Mouse (Mus musculus): ENCODE measurements at regions not wholly inside any gene's neighbourhood (a gene's known extent, or its start where the extent isn't known, plus 50 kb on each side); places are given as distances from the start of the nearest gene placed in this dataset.

- Histone ChIP-seq H3K9me3 (replicated peaks) (no peaks in the 10 kb centered on the region), H3K4me3 (no peak overlapping the region), H3K27ac (no peak overlapping the region), H3K9ac (no peak overlapping the region), H3K36me3 (no peaks in the 10 kb centered on the region), H3K27me3 (replicated peaks) (no peaks in the 10 kb centered on the region; the same call in 1 of the 2 replicates), H3K4me1 (peaks cover 29% of the 10 kb centered on the region), H3K4me2 (no peak overlapping the region)
- WGBS (ENCODE audit: insufficient replicate concordance), result 53% methylated on average over 2 of the region's 2 CpGs
- no peak for ATAC-seq
Observed at GRCm38 (mm10) chr3:148422205-148422604, 568.1 kb downstream of the Adgrl2 start.

GRCm38 (mm10) chr3:148420303-148420702, 570.1 kb downstream of the Adgrl2 start:
- peak; percentile 53; the same call in 1 of the 2 replicates for ATAC-seq
- Histone ChIP-seq H3K4me3 (no peak overlapping the region), H3K36me3 (no peaks in the 10 kb centered on the region), H3K27ac (no peak overlapping the region), H3K4me2 (no peak overlapping the region), H3K27me3 (replicated peaks) (no peaks in the 10 kb centered on the region; the same call in 1 of the 2 replicates), H3K4me1 (peaks cover 29% of the 10 kb centered on the region), H3K9ac (no peak overlapping the region), H3K9me3 (replicated peaks) (no peaks in the 10 kb centered on the region)
- WGBS (ENCODE audit: insufficient replicate concordance), result 57% methylated on average over 5 of the region's 5 CpGs

GRCm38 (mm10) chr3:148419462-148420074, 570.8 kb downstream of the Adgrl2 start:
- WGBS (ENCODE audit: insufficient replicate concordance), result 23% methylated on average over 2 of the region's 2 CpGs
- Histone ChIP-seq H3K4me1 (peaks cover 29% of the 10 kb centered on the region), H3K9me3 (replicated peaks) (no peaks in the 10 kb centered on the region), H3K4me2 (no peak overlapping the region), H3K27ac (no peak overlapping the region), H3K9ac (no peak overlapping the region), H3K27me3 (replicated peaks) (no peaks in the 10 kb centered on the region), H3K36me3 (no peaks in the 10 kb centered on the region), H3K4me3 (no peak overlapping the region)
- ATAC-seq, result no peak

GRCm38 (mm10) chr3:148418067-148418466, 572.3 kb downstream of the Adgrl2 start:
- H3K9ac ChIP-seq, result no peak overlapping the region
- WGBS (ENCODE audit: insufficient replicate concordance), result 10% methylated on average over 6 of the region's 6 CpGs
- H3K4me1 ChIP-seq, result peaks cover 25% of the 10 kb centered on the region
- H3K4me2 ChIP-seq, result peak overlapping the region; percentile 10; the same call in 1 of the 2 replicates
- H3K27ac ChIP-seq, result no peak overlapping the region
- no peak overlapping the region for H3K4me3 ChIP-seq
- no peaks in the 10 kb centered on the region for H3K27me3 ChIP-seq (replicated peaks)
- H3K36me3 ChIP-seq, result no peaks in the 10 kb centered on the region
- peak; percentile 83 for ATAC-seq
- H3K9me3 ChIP-seq (replicated peaks), result no peaks in the 10 kb centered on the region

DNA sequence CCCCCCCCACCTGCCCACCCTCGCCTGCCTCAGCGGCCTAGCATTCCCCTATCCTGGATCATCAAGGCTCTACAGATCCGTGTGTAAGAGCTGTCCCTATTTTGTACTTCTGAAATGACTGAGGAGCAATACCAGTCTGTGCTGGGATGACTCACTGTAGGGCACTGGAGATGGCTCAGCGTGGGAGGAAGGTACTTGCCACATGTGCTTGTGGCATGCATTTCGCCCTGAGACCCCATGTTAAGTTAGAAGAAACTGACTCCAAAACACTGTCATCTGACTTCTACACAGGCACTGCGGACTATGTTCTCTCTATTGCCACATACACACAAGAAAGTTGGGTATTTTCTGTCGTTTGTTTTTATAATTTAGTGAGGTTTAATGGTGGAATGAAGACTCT, 574.9 kb downstream of the Adgrl2 start:
- ATAC-seq, result no peak
- Histone ChIP-seq H3K4me2 (no peak overlapping the region), H3K4me3 (no peak overlapping the region), H3K36me3 (no peaks in the 10 kb centered on the region), H3K4me1 (peaks cover 25% of the 10 kb centered on the region), H3K9me3 (replicated peaks) (no peaks in the 10 kb centered on the region), H3K27me3 (replicated peaks) (no peaks in the 10 kb centered on the region), H3K27ac (no peak overlapping the region), H3K9ac (no peak overlapping the region)
- 73% methylated on average over 7 of the region's 7 CpGs for WGBS (ENCODE audit: insufficient replicate concordance)

DNA sequence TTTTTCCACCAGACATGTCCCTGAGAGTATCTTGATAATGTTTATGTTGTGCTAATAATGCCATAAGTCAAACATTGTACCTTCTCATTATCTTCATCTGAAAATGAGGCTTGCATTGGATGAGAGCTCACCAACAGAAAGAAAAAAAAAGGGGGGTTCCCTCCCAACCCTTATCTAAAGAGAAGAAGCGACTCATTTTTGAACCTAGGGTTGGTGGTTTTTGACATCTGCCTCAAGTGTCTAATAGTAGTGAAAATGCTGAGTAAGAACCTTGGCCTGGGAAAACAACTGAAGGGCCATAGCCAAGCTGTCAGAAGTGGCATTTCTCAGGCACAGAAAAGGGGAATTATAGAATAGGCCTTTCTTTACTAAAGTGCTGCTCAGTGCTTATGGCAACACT, 577.3 kb downstream of the Adgrl2 start:
- ATAC-seq, result no peak

DNA sequence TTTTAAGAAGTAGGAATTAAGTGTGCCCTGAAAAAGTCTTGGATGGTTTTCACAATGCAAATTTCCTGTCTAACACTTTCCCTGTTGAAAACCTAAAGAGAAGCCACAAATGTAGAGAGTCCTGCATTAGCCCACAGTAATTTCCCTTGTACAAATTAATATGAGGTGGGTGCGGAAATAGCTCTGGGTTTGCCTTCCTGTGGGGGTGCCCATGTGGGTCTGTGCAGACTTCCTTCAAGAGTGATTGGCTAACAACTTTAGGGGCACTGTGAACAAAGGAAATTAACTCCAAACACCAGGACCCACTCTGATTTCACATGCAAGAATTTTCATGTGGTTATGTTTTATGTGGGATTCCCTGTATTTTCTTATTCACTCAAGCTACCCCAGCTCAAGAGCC, 578.2 kb downstream of the Adgrl2 start:
- no peak overlapping the region for H3K9ac ChIP-seq
- 0 out of 2 replicates have a peak, but pooled peaks cover 2% of the 10 kb centered on the region for H3K4me1 ChIP-seq
- H3K9me3 ChIP-seq (replicated peaks), result no peaks in the 10 kb centered on the region
- H3K27me3 ChIP-seq (replicated peaks), result no peaks in the 10 kb centered on the region
- H3K4me3 ChIP-seq, result no peak overlapping the region
- 34% methylated on average over 1 of the region's 1 CpGs for WGBS (ENCODE audit: insufficient replicate concordance)
- H3K27ac ChIP-seq, result no peak overlapping the region
- H3K4me2 ChIP-seq, result no peak overlapping the region
- no peak for ATAC-seq
- no peaks in the 10 kb centered on the region for H3K36me3 ChIP-seq

More for the DNA sequence above, 577.3 kb downstream of the Adgrl2 start:
- H3K4me1 ChIP-seq, result 0 out of 2 replicates have a peak, but pooled peaks cover 7% of the 10 kb centered on the region
- no peaks in the 10 kb centered on the region for H3K36me3 ChIP-seq
- H3K4me3 ChIP-seq, result no peak overlapping the region
- no peak overlapping the region for H3K9ac ChIP-seq
- H3K4me2 ChIP-seq, result no peak overlapping the region
- 16% methylated on average over 1 of the region's 1 CpGs for WGBS (ENCODE audit: insufficient replicate concordance)
- H3K9me3 ChIP-seq (replicated peaks), result no peaks in the 10 kb centered on the region
- H3K27ac ChIP-seq, result no peak overlapping the region
- no peaks in the 10 kb centered on the region for H3K27me3 ChIP-seq (replicated peaks)

DNA sequence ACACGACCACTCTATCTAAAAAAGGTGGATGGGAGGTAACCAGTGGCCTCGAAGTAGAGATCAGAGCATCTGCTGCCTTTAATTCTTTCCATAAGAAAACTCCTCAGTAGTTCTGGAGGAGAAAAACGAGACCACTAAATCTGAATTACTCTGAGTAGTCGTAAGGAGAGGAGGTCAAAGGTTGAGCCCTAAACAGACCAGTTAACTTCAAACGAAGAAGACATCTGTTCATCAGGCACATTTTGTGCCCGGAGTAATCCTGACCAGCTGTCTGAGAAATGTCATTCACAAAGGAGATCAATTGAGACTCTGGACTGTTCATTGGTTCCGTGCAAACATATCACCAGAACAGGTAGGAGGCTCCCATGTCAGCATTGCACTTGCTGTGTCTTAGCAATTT, 592.0 kb downstream of the Adgrl2 start:
- no peak overlapping the region for H3K9ac ChIP-seq
- no peaks in the 10 kb centered on the region for H3K9me3 ChIP-seq (replicated peaks)
- no peaks in the 10 kb centered on the region for H3K4me1 ChIP-seq
- no peaks in the 10 kb centered on the region for H3K36me3 ChIP-seq
- no peak overlapping the region for H3K27ac ChIP-seq
- no peak overlapping the region for H3K4me3 ChIP-seq
- H3K27me3 ChIP-seq (replicated peaks), result no peaks in the 10 kb centered on the region
- H3K4me2 ChIP-seq, result no peak overlapping the region
- no peak for ATAC-seq
- 54% methylated on average over 7 of the region's 7 CpGs for WGBS (ENCODE audit: insufficient replicate concordance)

DNA sequence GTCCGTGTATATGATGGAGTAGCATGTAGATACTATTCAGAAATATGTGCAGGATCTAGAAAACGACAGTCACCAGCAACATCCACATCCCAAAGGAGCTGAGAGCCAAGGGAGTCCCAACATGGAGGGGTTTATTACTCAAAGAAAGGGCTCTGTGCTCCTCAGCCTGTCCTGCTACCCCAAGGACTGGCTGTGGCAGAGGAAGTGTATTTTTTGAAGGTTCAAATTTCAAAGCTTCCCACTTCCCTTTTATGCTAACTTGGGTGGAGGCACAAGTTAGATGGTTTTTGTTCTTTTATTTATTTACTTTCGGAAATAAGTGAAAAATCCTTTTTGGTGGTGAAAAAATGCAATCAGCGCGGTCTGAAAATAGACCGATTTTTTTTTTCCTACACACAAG, 602.8 kb downstream of the Adgrl2 start:
- no peaks in the 10 kb centered on the region for H3K36me3 ChIP-seq
- no peak overlapping the region for H3K4me2 ChIP-seq
- no peaks in the 10 kb centered on the region for H3K9me3 ChIP-seq (replicated peaks)
- no peak overlapping the region for H3K9ac ChIP-seq
- H3K4me3 ChIP-seq, result no peak overlapping the region
- H3K4me1 ChIP-seq, result no peaks in the 10 kb centered on the region
- H3K27me3 ChIP-seq (replicated peaks), result no peaks in the 10 kb centered on the region
- ATAC-seq, result no peak
- no peak overlapping the region for H3K27ac ChIP-seq
- 67% methylated on average over 6 of the region's 6 CpGs for WGBS (ENCODE audit: insufficient replicate concordance)

- no peaks in the 10 kb centered on the region for H3K4me1 ChIP-seq
- WGBS (ENCODE audit: insufficient replicate concordance), result 77% methylated on average over 7 of the region's 7 CpGs
- H3K4me2 ChIP-seq, result no peak overlapping the region
- no peaks in the 10 kb centered on the region for H3K36me3 ChIP-seq
- no peaks in the 10 kb centered on the region for H3K9me3 ChIP-seq (replicated peaks)
- no peak overlapping the region for H3K4me3 ChIP-seq
- no peak for ATAC-seq
- no peak overlapping the region for H3K27ac ChIP-seq
- H3K9ac ChIP-seq, result no peak overlapping the region
- no peaks in the 10 kb centered on the region for H3K27me3 ChIP-seq (replicated peaks)
Observed at GRCm38 (mm10) chr3:148385712-148386111, 604.6 kb downstream of the Adgrl2 start.

DNA sequence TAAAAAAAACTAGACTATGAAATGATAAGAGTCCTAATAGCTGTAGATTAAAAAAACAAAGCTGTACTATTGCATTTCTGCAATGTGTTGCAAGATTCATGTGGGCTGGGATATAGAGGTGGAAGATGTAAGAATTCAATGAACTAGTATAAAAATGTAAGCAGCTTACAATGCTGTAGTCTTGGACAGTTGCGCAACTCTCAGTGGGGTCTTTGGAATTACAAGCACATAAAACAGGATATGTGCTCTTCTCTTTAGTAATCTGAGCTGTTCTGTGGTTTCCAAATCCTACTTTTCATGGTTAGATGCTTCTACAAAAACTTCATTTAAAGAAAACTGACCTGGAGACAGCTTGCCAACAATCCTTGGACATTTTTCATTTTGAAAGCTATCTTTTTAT, 609.3 kb downstream of the Adgrl2 start:
- WGBS (ENCODE audit: insufficient replicate concordance), result 84% methylated on average over 1 of the region's 1 CpGs
- no peak for ATAC-seq
- H3K4me2 ChIP-seq, result no peak overlapping the region
- H3K9ac ChIP-seq, result no peak overlapping the region
- no peaks in the 10 kb centered on the region for H3K9me3 ChIP-seq (replicated peaks)
- no peaks in the 10 kb centered on the region for H3K4me1 ChIP-seq
- no peak overlapping the region for H3K27ac ChIP-seq
- H3K4me3 ChIP-seq, result no peak overlapping the region
- no peaks in the 10 kb centered on the region for H3K36me3 ChIP-seq
- no peaks in the 10 kb centered on the region for H3K27me3 ChIP-seq (replicated peaks)

DNA sequence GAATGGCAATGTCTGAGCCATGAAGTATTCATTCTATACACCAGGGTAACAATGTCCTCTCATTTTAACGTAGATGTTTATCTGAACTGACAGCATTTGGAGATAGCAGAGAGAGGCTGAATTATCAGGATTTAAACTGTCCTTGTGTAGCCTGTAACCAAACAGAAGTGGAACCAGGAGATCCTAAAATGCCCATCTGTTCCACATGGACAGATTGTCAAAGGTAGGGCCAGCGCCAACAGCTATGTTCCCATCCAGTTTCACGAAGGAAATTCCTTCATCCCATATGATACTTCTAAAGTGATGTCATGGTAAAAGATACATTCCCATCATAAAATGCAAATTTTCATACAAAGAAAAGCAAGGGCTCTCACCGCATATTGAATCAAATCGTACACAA, 627.0 kb downstream of the Adgrl2 start:
- no peak for ATAC-seq
- Histone ChIP-seq H3K4me3 (no peak overlapping the region), H3K36me3 (no peaks in the 10 kb centered on the region), H3K27me3 (replicated peaks) (no peaks in the 10 kb centered on the region), H3K9ac (no peak overlapping the region), H3K27ac (no peak overlapping the region), H3K4me1 (no peaks in the 10 kb centered on the region), H3K9me3 (replicated peaks) (no peaks in the 10 kb centered on the region), H3K4me2 (no peak overlapping the region)
- 72% methylated on average over 5 of the region's 5 CpGs for WGBS (ENCODE audit: insufficient replicate concordance)

DNA sequence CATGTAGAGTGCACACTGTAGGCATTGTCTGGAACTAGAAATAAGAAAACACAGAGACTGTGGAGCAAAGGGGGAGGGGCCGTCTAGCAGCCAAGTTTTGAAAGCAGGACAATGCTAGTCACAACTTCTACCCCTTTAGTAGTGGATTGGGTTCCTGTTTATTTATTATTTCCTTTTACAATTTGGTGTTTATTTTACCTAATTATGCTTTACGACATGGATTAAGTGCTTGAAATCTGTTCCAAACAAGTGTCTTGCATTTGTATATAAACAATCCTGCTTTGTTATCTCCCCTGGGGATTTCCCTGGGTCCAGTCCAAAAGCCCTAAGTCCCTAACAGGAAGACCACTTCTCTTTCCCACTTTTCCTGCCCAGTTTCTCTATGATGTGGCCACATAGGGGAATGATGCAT, 627.9 kb downstream of the Adgrl2 start:
- H3K4me2 ChIP-seq, result no peak overlapping the region
- WGBS (ENCODE audit: insufficient replicate concordance), result 50% methylated on average over 2 of the region's 2 CpGs
- no peaks in the 10 kb centered on the region for H3K9me3 ChIP-seq (replicated peaks)
- H3K27me3 ChIP-seq (replicated peaks), result no peaks in the 10 kb centered on the region
- H3K9ac ChIP-seq, result no peak overlapping the region
- no peaks in the 10 kb centered on the region for H3K36me3 ChIP-seq
- ATAC-seq, result no peak
- no peak overlapping the region for H3K4me3 ChIP-seq
- no peak overlapping the region for H3K27ac ChIP-seq
- H3K4me1 ChIP-seq, result no peaks in the 10 kb centered on the region
